Mouse (Mus musculus) adrenal gland, adult (tissue): ENCODE measurements at regions not wholly inside any gene's neighbourhood (a gene's known extent, or its start where the extent isn't known, plus 50 kb on each side); places are given as distances from the start of the nearest gene placed in this dataset.

Source experiments
- DNase-seq, 2 experiments: peaks; one replicate each; pipeline ENCODE4 v3.0.0; 2022 to 2023; ENCODE audit warnings: low spot score in 1 of 2; ENCODE audit not compliant: inconsistent age in 2 of 2

DNA sequence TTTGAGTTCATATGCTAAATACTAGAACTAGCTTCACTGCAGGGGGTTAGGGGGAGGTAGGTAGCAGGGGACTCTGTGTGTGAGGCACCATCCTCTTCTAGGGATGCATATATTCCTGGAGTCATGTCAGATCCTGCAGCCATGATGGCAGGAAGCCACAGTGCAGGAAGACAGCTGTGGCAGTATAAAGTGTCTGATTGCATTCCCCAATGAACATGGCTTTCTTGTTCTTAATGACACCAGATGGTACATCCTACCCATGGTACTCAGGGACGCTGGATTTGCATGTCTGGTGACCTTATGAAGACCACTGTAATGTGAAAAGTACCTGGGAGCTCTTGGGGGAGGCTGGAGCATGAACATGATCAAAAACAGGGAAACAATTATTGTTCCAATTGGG lies 1380.5 kb upstream of the Map3k7 start:
- no peak for DNase-seq

- DNase-seq, result no peak
Measured at GRCm38 (mm10) chr4:30608858-30609257, 1355.0 kb upstream of the Map3k7 start.

DNA sequence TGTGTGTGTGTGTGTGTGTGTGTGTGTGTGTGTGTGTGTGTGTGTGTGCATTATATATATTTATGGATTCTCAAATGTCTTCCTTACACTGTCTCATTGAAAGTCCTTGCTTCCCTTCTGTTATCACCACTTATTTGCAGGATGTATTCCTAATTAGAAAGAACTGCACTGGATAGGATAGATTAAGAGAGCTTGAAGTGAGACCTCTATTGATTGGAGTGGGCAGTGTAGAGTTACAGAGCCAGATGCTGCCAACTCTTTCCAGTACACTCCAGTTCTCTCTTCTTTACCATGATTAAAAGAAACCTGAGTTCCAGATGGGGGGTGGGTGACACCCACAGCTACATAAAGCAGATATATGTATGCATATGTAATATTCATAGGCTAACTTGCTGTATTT lies 1354.1 kb upstream of the Map3k7 start:
- no peak for DNase-seq

GRCm38 (mm10) chr4:30610454-30610853 lies 1353.4 kb upstream of the Map3k7 start:
- DNase-seq, result peak in 1 of 2 experiments; percentile 18
